Mouse (Mus musculus) neural tube, embryonic 14.5 days (tissue): ENCODE results near the gene Tmem145. TPM values are rescaled to one million over a fixed set of nuclear protein-coding genes. Genes with fewer than 3 reads are reported as not detected.
A peak's percentile ranks its signal among the peaks of the same experiment; 100 is the strongest.

Experiments used
- ATAC-seq: fragments of 200-750 bp; cut with Nextera tagmentation; 2 replicates; pipeline ENCODE4 v1.8.0; 2017; ENCODE audit warnings: low read depth, mild to moderate bottlenecking, moderate TSS enrichment, moderate library complexity
- H3K27ac ChIP-seq: fragments of 300-500 bp; sonication (generic); 2 replicates; pipeline ENCODE4 v1.5.1; 2014; ENCODE audit warnings: low read depth, mild to moderate bottlenecking, control low read depth, low read length, moderate library complexity, mixed read lengths
- H3K27me3 ChIP-seq: fragments of 300-500 bp; sonication (generic); 2 replicates; pipeline ENCODE4 v1.6.1; 2014; ENCODE audit warnings: low read length; ENCODE audit not compliant: control insufficient read depth, insufficient read depth
- H3K36me3 ChIP-seq: fragments of 300-500 bp; sonication (generic); 2 replicates; pipeline ENCODE4 v1.6.1; 2014; ENCODE audit warnings: low read length, mixed read lengths; ENCODE audit not compliant: control insufficient read depth, insufficient read depth
- H3K4me1 ChIP-seq: fragments of 300-500 bp; sonication (generic); 2 replicates; pipeline ENCODE4 v1.6.1; 2014; ENCODE audit warnings: low read length; ENCODE audit not compliant: control insufficient read depth, insufficient read depth
- H3K4me2 ChIP-seq: fragments of 300-500 bp; sonication (generic); 2 replicates; pipeline ENCODE4 v1.6.1; 2014; ENCODE audit warnings: mild to moderate bottlenecking, low read depth, low read length, control low read depth
- H3K4me3 ChIP-seq: fragments of 300-500 bp; sonication (generic); 2 replicates; pipeline ENCODE4 v1.5.1; 2014; ENCODE audit warnings: low read depth, low read length, control low read depth, mixed read lengths
- H3K9ac ChIP-seq: fragments of 300-500 bp; sonication (generic); replicated peaks from 2 replicates; pipeline ENCODE4 v1.6.1; 2014; ENCODE audit warnings: low read depth, mild to moderate bottlenecking, control low read depth, low read length, mixed read lengths
- H3K9me3 ChIP-seq: fragments of 300-500 bp; sonication (generic); 2 replicates; pipeline ENCODE4 v1.6.1; 2016; ENCODE audit warnings: low read length; ENCODE audit not compliant: control insufficient read depth
- WGBS: fragments of 180-500 bp; shearing (Covaris S2); extraction: QIAGEN DNeasy Blood & Tissue Kit; methylation state at CpG from one replicate; pipeline ENCODE4 v1.1.7; 2014; 5-methylcytosine and 5-hydroxymethylcytosine counted together
- polyA plus RNA-seq: library from polyadenylated mRNA; unstranded; fragments of >200 nt; fragmentation: Nextera tagmentation; extraction: Ambion mirVana; gene quantifications from 2 replicates; pipeline ENCODE4 v1.2.1, GENCODE M21; 2014

Gene Tmem145
- polyA plus RNA-seq, 1 experiment from 2014 or later = 94.9 TPM

DNA sequence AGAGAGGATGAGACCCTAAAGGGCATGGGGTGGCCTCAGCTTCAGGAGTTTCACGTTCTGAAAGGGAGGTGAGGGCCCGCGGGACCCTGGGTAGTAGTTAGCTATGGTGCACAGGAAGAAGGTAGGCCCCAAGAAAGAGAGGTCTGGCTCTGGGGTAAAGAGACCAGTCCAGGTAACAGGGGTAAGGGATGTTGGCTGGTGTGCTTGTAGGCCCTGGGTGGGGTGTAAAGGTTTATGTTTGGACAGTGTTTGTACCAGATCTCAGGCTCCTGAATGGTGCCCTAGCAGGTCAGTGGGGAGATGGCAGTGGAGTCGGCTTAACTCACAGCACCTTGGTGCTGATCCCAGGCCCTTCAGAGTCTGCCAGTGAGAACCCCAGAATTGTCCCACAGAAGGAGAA, 36.9 kb upstream of the Tmem145 start:
- H3K27me3 ChIP-seq = no peaks in the 10 kb centered on the region
- H3K9me3 ChIP-seq = no peaks in the 10 kb centered on the region
- peaks cover 20% of the 10 kb centered on the region; the same call in 1 of the 2 replicates for H3K4me1 ChIP-seq
- H3K36me3 ChIP-seq = peaks cover 17% of the 10 kb centered on the region; the same call in 1 of the 2 replicates
- ATAC-seq = no peak
- H3K4me2 ChIP-seq = peak overlapping the region; percentile 83
- H3K9ac ChIP-seq = peak overlapping the region; percentile 81
- 34% methylated on average over 4 of the region's 4 CpGs for WGBS
- peak overlapping the region; percentile 90; the same call in 1 of the 2 replicates for H3K27ac ChIP-seq
- H3K4me3 ChIP-seq = peak overlapping the region; percentile 69

DNA sequence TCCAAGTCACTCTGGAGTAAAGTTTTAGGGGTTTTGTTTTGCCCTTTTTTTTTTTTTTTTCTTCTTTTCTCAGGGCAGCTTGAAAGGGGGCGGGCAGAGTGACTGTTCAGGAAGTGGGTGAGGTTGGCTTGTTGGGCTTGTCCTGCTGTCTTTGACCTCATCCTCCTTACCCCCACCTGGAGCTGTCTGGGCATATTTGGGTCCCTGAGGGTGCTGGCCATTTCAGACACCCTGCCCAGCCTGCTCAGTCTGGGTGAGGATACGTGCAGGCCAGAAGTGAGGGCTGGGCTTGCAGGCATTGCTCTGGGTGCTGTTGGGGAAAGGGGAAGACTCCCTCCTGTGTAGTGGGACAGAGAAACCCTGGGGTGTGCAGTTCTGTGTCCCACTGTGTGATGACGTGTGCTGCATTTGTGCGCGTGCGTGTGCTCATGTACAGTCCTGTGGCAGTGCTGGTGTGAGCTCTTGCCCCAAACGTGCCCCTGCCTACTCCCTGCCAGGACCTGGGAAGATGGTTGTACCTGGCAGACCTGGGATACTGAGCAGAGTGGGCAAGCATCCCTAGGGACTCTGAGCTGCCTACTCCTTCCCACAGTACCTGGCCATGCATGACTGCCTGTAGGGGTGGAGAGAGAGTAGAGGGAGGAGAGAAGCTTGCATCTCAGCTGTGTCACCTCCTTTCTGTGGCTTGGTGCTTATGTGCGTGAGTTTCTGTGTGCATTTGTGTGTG, 36.2 kb upstream of the Tmem145 start:
- H3K4me1 ChIP-seq = peaks cover 23% of the 10 kb centered on the region; the same call in 1 of the 2 replicates
- H3K27me3 ChIP-seq = no peaks in the 10 kb centered on the region
- no peak for ATAC-seq
- 86% methylated on average over 8 of the region's 8 CpGs for WGBS
- H3K9me3 ChIP-seq = no peaks in the 10 kb centered on the region
- 0 out of 2 replicates have a peak overlapping the region, but pooled peaks have one; percentile 7 for H3K9ac ChIP-seq
- peak overlapping the region; percentile 69; the same call in 1 of the 2 replicates for H3K4me3 ChIP-seq
- peaks cover 17% of the 10 kb centered on the region; the same call in 1 of the 2 replicates for H3K36me3 ChIP-seq
- H3K4me2 ChIP-seq = peak overlapping the region; percentile 83
- H3K27ac ChIP-seq = no peak overlapping the region

DNA sequence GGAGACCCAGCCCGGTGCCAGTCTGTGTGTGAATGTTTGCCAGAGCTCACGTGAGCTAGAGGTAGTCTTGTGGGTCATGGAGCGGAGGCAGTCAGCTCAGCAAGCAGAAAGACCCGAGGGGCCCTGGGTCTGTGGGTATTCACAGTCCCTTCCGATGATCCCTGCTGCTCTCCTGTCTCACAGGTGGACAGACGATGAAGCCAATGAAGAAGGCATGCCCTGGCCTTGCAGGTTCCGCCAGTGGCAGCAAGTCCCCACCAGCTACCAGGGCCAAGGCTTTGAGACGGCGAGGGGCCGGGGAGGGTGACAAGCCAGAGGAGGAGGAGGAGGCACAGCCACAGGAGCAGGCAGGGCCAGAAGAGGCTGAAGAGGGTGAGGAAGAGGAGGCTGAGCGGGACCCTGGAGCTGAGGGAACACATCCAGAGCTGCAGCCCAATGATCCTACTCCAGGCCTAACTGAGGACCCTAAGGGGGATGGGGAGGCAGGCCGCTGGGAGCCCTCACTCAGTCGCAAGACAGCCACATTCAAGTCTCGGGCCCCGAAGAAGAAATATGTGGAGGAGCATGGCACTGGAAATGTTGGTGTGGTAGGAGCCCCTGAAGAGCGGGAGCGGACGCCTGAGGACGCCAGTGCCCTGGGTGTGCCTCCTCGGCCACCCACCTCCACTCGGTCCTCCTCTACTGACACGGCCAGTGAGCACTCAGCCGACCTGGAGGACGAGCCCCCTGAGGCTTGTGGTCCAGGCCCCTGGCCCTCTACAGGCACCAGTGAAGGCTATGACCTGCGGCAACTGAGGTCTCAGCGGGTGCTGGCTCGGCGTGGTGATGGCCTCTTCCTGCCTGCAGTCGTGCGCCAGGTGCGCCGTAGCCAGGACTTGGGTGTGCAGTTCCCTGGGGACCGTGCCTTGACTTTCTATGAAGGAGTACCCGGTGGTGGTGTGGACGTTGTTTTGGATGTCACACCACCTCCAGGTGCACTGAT, 35.0 kb upstream of the Tmem145 start:
- no peaks in the 10 kb centered on the region for H3K27me3 ChIP-seq

DNA sequence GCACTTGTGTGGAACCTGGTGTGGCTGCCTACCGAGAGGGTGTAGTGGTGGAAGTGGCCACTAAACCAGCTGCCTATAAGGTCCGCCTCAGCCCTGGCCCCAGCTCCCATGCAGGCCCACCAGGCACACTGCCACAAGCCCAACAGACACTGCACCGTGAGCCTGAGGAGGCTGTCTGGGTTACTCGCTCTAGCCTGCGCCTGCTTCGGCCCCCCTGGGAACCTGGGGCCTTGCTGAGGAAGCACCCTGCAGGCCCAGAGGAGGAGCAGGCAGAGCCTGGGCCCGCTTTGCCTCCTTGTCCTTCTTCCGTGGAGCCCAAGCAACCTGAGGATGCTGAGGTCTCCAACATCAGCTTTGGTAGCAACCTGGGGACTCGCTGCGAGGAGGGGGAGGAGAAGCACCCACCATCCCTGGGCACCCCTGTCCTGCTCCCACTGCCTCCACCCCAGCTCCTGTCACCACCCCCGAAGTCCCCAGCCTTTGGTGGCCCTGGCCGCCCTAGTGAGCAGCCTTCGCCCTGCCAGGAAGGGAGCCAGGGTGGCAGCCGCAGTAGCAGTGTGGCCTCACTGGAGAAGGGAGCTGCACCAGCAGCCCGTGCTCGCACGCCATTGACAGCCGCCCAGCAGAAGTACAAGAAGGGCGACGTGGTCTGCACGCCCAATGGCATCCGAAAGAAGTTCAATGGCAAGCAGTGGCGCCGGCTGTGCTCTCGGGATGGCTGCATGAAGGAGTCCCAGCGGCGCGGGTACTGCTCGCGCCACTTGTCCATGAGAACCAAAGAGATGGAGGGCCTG, 34.1 kb upstream of the Tmem145 start:
- H3K4me1 ChIP-seq = peaks cover 26% of the 10 kb centered on the region; the same call in 1 of the 2 replicates
- 91% methylated on average over 30 of the region's 30 CpGs for WGBS
- H3K9ac ChIP-seq = no peak overlapping the region
- no peak for ATAC-seq
- H3K27me3 ChIP-seq = no peaks in the 10 kb centered on the region
- no peaks in the 10 kb centered on the region for H3K9me3 ChIP-seq
- no peak overlapping the region for H3K27ac ChIP-seq
- H3K4me3 ChIP-seq = no peak overlapping the region
- H3K36me3 ChIP-seq = peaks cover 23% of the 10 kb centered on the region
- no peak overlapping the region for H3K4me2 ChIP-seq

More for the DNA sequence above, 35.0 kb upstream of the Tmem145 start:
- Histone ChIP-seq H3K4me2 (no peak overlapping the region), H3K9ac (no peak overlapping the region; the same call in 1 of the 2 replicates), H3K4me3 (no peak overlapping the region), H3K9me3 (no peaks in the 10 kb centered on the region), H3K27ac (no peak overlapping the region), H3K36me3 (peaks cover 23% of the 10 kb centered on the region), H3K4me1 (peaks cover 27% of the 10 kb centered on the region; the same call in 1 of the 2 replicates)
- no peak for ATAC-seq
- 91% methylated on average over 32 of the region's 35 CpGs for WGBS

DNA sequence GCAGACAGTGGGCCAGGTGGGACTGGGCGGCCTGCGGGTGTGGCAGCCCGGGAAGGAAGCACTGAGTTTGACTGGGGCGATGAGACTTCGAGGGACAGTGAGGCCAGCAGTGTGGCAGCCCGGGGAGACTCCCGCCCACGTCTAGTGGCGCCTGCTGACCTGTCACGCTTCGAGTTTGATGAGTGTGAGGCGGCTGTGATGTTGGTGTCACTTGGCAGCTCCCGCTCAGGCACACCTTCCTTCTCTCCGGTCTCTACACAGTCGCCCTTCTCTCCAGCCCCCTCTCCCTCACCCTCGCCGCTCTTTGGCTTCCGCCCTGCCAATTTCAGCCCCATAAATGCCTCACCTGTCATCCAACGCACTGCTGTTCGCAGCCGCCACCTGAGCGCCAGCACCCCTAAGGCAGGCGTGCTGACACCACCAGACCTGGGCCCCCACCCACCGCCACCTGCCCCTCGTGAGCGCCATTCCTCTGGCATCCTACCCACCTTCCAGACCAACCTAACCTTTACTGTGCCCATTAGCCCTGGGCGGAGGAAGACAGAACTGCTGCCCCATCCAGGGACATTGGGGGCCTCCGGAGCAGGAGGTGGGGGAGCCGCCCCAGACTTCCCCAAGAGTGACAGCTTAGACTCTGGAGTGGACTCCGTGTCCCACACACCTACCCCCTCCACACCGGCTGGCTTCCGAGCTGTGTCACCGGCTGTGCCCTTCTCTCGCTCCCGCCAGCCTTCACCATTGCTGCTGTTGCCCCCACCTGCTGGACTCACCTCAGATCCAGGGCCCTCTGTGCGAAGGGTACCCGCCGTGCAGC, 33.3 kb upstream of the Tmem145 start:
- H3K9me3 ChIP-seq = no peaks in the 10 kb centered on the region
- H3K4me3 ChIP-seq = no peak overlapping the region
- no peak for ATAC-seq
- H3K9ac ChIP-seq = no peak overlapping the region
- H3K4me1 ChIP-seq = peaks cover 29% of the 10 kb centered on the region
- peaks cover 23% of the 10 kb centered on the region for H3K36me3 ChIP-seq
- no peaks in the 10 kb centered on the region for H3K27me3 ChIP-seq
- H3K4me2 ChIP-seq = no peak overlapping the region
- WGBS = 90% methylated on average over 37 of the region's 38 CpGs
- H3K27ac ChIP-seq = no peak overlapping the region

DNA sequence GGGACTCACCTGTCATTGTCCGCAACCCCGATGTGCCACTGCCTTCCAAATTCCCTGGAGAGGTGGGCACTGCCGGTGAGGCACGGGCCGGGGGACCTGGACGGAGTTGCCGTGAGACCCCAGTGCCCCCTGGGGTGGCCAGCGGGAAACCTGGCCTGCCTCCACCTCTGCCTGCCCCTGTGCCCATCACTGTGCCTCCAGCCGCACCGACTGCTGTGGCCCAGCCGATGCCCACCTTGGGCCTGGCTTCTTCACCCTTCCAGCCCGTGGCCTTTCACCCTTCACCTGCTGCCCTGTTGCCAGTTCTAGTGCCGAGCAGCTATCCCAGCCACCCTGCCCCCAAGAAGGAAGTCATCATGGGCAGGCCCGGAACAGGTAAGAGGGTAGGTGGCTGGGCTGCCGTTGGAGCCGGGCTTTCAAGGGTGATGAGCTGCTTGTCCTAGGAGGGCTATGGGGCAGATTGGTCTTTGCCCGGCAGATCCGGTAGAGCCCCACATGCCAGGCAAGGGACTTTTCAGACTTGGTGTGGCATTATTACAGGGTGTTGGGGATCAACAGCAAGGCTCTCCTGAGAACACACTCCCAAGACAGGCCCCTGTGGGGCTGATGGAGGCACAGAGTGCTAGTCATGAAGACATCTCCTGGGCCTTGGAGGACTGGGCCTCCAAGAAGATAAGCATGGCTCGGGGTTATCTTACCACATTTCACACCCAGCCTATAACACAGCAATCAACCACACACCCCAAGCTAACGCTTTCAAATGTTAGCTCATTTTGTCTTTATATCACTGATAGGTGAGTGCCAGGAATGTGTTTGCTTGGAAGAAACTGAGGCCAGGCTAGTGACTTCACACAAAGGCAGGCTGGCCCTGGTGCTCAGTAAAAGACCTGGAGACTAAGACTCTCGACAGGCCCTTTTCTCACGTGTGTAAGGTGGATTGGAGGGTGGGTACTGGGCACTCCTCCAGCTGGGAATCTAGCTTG, 32.4 kb upstream of the Tmem145 start:
- Histone ChIP-seq H3K27me3 (no peaks in the 10 kb centered on the region), H3K27ac (no peak overlapping the region), H3K4me2 (no peak overlapping the region), H3K4me1 (peaks cover 33% of the 10 kb centered on the region), H3K9ac (peak overlapping the region; percentile 4; the same call in 1 of the 2 replicates), H3K4me3 (no peak overlapping the region), H3K36me3 (peaks cover 23% of the 10 kb centered on the region), H3K9me3 (no peaks in the 10 kb centered on the region)
- 91% methylated on average over 22 of the region's 22 CpGs for WGBS
- no peak for ATAC-seq

DNA sequence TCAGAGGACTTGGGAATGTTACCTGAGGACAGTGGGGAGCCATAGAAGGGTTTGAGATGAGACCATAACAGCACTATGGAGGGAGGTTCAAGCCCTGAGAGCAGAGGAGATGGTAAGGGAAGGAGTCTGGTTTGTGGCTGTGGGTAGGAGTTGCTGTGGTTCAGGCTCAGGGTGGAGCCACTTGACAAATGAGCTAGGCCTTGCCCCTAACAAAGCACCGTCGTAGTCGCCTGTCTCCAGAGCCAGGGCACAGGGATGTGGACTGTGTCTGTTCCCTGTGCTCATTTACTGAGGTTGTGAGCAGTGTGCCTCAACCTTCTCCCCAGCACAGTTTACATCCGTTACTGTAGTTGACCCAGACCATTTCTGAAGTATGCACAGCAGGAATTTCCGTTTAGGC, 31.3 kb upstream of the Tmem145 start:
- WGBS = 41% methylated on average over 5 of the region's 5 CpGs
- no peak for ATAC-seq
- Histone ChIP-seq H3K4me3 (no peak overlapping the region), H3K27me3 (no peaks in the 10 kb centered on the region), H3K9ac (no peak overlapping the region; the same call in 1 of the 2 replicates), H3K27ac (no peak overlapping the region), H3K4me1 (peaks cover 29% of the 10 kb centered on the region), H3K36me3 (peaks cover 23% of the 10 kb centered on the region), H3K4me2 (no peak overlapping the region), H3K9me3 (no peaks in the 10 kb centered on the region)
